Mouse (Mus musculus) hindbrain, embryonic 14.5 days (tissue): ENCODE data around the gene Jak2. TPM values are rescaled to one million over a fixed set of nuclear protein-coding genes. Genes with fewer than 3 reads are reported as not detected.

Experiments used
- ATAC-seq: fragments of 200-750 bp; cut with Nextera tagmentation; 2 replicates; pipeline ENCODE4 v1.8.0; 2017; ENCODE audit warnings: moderate number of reproducible peaks, mild to moderate bottlenecking, moderate TSS enrichment, moderate library complexity; ENCODE audit not compliant: low FRiP score
- DNase-seq: peaks from one replicate; pipeline ENCODE4 v3.0.0-alpha.2; 2015; ENCODE audit warnings: low spot score
- H3K27ac ChIP-seq: fragments of 300-500 bp; sonication (generic); 2 replicates; pipeline ENCODE4 v1.5.1; 2014; ENCODE audit warnings: mild to moderate bottlenecking, moderate library complexity
- H3K27me3 ChIP-seq: fragments of 300-500 bp; sonication (generic); 2 replicates; pipeline ENCODE4 v1.6.1; 2014; ENCODE audit warnings: mild to moderate bottlenecking, low read length, mixed read lengths; ENCODE audit not compliant: control insufficient read depth, insufficient read depth
- H3K36me3 ChIP-seq: fragments of 300-500 bp; sonication (generic); replicated peaks from 2 replicates; pipeline ENCODE4 v1.6.1; 2014; ENCODE audit not compliant: control insufficient read depth, insufficient read depth
- H3K4me1 ChIP-seq: fragments of 300-500 bp; sonication (generic); replicated peaks from 2 replicates; pipeline ENCODE4 v1.6.1; 2014; ENCODE audit warnings: antibody characterized with exemption, low read length, mixed read lengths; ENCODE audit not compliant: control insufficient read depth, insufficient read depth
- H3K4me2 ChIP-seq: fragments of 300-500 bp; sonication (generic); replicated peaks from 2 replicates; pipeline ENCODE4 v1.6.1; 2014; ENCODE audit warnings: mild to moderate bottlenecking, moderate library complexity
- H3K4me3 ChIP-seq: fragments of 300-500 bp; sonication (generic); replicated peaks from 2 replicates; pipeline ENCODE4 v1.5.1; 2014; ENCODE audit warnings: mild to moderate bottlenecking, low read length
- H3K9ac ChIP-seq: fragments of 300-500 bp; sonication (generic); 2 replicates; pipeline ENCODE4 v1.6.1; 2014
- H3K9me3 ChIP-seq: fragments of 300-500 bp; sonication (generic); 2 replicates; pipeline ENCODE4 v1.6.1; 2016; ENCODE audit warnings: low read length; ENCODE audit not compliant: control insufficient read depth
- WGBS: fragments of 180-500 bp; shearing (Covaris S2); extraction: QIAGEN DNeasy Blood & Tissue Kit; methylation state at CpG from one replicate; pipeline ENCODE4 v1.1.7; 2014; 5-methylcytosine and 5-hydroxymethylcytosine counted together
- polyA plus RNA-seq: library from polyadenylated mRNA; unstranded; fragments of >200 nt; fragmentation: Nextera tagmentation; extraction: Ambion mirVana; gene quantifications from 2 replicates; pipeline ENCODE4 v1.2.1, GENCODE M21; 2014

The Jak2 gene
- polyA plus RNA-seq, 1 experiment from 2014 or later: 20.3 TPM

DNA sequence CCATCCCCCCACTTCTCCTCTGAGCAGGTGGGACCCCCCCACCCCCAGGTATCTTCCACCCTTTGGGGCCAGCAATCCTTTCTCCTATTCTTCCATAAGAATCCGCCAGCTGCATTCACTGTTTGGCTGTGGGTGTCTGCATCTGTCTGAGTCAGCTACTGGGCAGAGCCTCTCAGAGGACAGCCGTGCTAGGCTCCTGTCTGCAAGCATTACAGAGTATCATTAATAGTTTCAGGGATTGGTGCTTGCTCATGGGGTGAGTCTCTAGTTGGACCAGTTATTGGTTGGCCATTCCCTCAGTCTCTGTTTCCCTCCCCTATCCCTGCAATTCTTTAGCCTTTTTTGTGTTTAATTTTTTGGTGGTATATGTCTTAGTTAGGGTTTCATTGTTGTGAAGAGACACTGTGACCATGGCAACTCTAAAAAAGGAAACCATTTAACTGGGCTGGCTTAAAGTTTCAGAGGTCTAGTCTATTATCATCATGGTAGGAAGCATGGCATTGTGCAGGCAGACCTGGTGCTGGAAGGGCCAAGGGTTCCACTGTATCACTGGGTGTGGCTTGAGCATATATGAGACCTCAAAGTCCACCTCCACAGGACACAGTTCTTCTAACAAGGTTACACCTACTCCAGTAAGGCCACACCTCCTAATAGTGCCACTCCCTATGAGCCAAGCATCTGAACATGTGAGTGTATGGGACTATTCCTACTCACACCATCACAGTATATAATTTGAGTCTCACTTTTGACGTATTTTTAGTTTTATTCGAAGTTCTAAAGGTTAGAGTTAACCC, 15.6 kb downstream of the Jak2 start:
- Histone ChIP-seq H3K4me1 (peaks cover 13% of the 10 kb centered on the region), H3K27ac (no peak overlapping the region), H3K4me2 (no peak overlapping the region), H3K9me3 (no peaks in the 10 kb centered on the region), H3K4me3 (no peak overlapping the region), H3K9ac (no peak overlapping the region), H3K27me3 (no peaks in the 10 kb centered on the region), H3K36me3 (peaks cover 20% of the 10 kb centered on the region; the same call in 1 of the 2 replicates)
- ATAC-seq: no peak
- DNase-seq: no peak
- WGBS: 81% methylated on average over 4 of the region's 4 CpGs

DNA sequence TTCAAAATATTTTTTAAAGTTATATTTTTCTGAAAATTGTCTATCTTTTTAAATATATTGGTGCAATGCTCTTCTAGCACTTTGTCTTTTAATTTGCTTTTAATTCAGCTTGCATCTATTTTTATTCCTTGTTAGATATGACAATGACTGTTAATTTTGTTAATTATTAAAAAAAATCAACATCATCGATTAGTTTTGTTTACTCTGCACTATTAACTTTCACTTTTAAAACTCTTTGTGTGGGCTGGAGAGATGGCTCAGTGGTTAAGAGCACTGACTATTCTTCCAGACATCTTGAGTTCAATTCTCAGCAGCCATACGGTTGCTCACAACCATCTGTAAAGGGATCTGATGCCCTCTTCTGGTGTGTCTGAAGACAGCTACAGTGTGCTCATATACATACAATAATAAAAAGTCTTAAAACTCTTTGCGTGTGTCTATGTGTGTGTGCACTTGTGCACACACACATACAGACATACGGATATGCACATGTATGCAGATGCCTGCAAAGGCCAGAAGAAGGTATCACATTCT, 17.2 kb downstream of the Jak2 start:
- no peak overlapping the region for H3K4me2 ChIP-seq
- no peak for ATAC-seq
- H3K4me1 ChIP-seq: peaks cover 13% of the 10 kb centered on the region
- no peak overlapping the region for H3K4me3 ChIP-seq
- 91% methylated on average over 4 of the region's 4 CpGs for WGBS
- DNase-seq: no peak
- H3K9me3 ChIP-seq: no peaks in the 10 kb centered on the region
- H3K27ac ChIP-seq: no peak overlapping the region
- no peak overlapping the region for H3K9ac ChIP-seq
- H3K27me3 ChIP-seq: no peaks in the 10 kb centered on the region
- peaks cover 26% of the 10 kb centered on the region; the same call in 1 of the 2 replicates for H3K36me3 ChIP-seq

- no peak overlapping the region for H3K4me3 ChIP-seq
- H3K36me3 ChIP-seq: peaks cover 33% of the 10 kb centered on the region
- no peak overlapping the region for H3K4me2 ChIP-seq
- 52% methylated on average over 6 of the region's 6 CpGs for WGBS
- no peaks in the 10 kb centered on the region for H3K27me3 ChIP-seq
- H3K27ac ChIP-seq: no peak overlapping the region
- ATAC-seq (peak; percentile 37; the same call in 1 of the 2 replicates), DNase-seq (no peak)
- no peaks in the 10 kb centered on the region for H3K9me3 ChIP-seq
- H3K4me1 ChIP-seq: peaks cover 11% of the 10 kb centered on the region
- H3K9ac ChIP-seq: no peak overlapping the region
Measured at GRCm38 (mm10) chr19:29270226-29270625, 18.6 kb downstream of the Jak2 start.

- Histone ChIP-seq H3K4me3 (no peak overlapping the region), H3K36me3 (peaks cover 33% of the 10 kb centered on the region), H3K27me3 (no peaks in the 10 kb centered on the region), H3K4me1 (0 out of 2 replicates have a peak, but pooled peaks cover 5% of the 10 kb centered on the region), H3K9me3 (no peaks in the 10 kb centered on the region), H3K9ac (no peak overlapping the region), H3K27ac (no peak overlapping the region), H3K4me2 (no peak overlapping the region)
- WGBS: 83% methylated on average over 12 of the region's 12 CpGs
- ATAC-seq (no peak), DNase-seq (no peak)
Measured at GRCm38 (mm10) chr19:29271147-29271578, 19.5 kb downstream of the Jak2 start.

GRCm38 (mm10) chr19:29272011-29272809, 20.6 kb downstream of the Jak2 start:
- H3K36me3 ChIP-seq: peaks cover 44% of the 10 kb centered on the region
- no peak overlapping the region for H3K9ac ChIP-seq
- H3K27me3 ChIP-seq: no peaks in the 10 kb centered on the region
- no peak for DNase-seq
- ATAC-seq: no peak
- H3K9me3 ChIP-seq: no peaks in the 10 kb centered on the region
- 95% methylated on average over 3 of the region's 3 CpGs for WGBS
- no peak overlapping the region for H3K27ac ChIP-seq
- H3K4me2 ChIP-seq: no peak overlapping the region
- no peak overlapping the region for H3K4me3 ChIP-seq
- 0 out of 2 replicates have a peak, but pooled peaks cover 5% of the 10 kb centered on the region for H3K4me1 ChIP-seq

DNA sequence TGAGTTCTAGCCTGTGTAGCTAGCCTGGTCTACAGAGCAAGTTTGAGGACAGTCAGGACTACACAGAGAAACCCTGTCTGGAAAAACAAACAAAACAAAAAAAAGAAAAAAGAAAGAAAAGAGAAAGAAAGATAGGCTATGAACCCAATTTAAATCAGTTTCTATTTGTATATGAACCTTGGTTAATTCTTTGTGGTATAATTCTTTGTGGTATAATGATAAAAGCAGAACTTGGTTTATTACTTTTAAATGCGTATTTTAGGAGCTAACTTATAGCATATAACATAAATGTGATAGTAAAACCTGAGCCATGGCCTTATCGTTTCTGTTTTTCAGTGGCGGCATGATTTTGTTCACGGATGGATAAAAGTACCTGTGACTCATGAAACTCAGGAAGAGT, 24.8 kb downstream of the Jak2 start:
- no peak overlapping the region for H3K27ac ChIP-seq
- no peak overlapping the region for H3K9ac ChIP-seq
- no peaks in the 10 kb centered on the region for H3K27me3 ChIP-seq
- H3K36me3 ChIP-seq: peaks cover 70% of the 10 kb centered on the region
- ATAC-seq: no peak
- no peaks in the 10 kb centered on the region for H3K9me3 ChIP-seq
- WGBS: over 99% methylated on average over 4 of the region's 4 CpGs
- no peak overlapping the region for H3K4me2 ChIP-seq
- DNase-seq: no peak
- H3K4me1 ChIP-seq: no peaks in the 10 kb centered on the region
- H3K4me3 ChIP-seq: no peak overlapping the region

DNA sequence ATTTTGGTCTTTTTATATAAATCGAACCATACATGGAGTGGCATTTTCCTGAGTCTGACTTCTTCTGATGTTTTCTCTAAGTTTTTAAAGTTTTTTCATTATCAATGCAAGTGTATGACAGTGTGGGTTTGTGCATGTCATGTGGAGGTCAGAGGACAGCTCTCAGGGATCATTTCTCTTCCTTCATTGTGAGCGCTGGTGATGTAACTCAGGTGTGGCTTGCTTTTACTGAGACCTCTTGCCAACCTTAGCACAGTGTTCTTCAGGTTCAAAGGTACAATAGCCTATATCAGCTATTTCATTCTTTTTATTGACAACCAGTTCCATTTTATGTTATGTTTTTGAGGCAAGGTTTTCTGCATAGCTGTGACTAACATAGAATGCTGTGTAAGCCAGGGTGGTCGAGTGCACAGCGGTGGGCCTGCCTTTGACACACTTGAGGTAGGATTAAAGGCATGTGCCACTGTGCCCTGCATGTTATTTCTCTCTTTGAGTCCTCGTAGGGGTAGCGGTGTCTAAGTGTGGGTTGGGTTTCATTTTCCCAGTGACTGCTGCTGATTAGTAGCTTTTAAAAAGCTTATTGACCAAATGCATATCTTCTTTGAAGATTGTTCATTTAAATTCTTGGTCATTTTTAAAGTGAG, 27.4 kb downstream of the Jak2 start:
- Histone ChIP-seq H3K36me3 (peaks cover 67% of the 10 kb centered on the region), H3K27me3 (no peaks in the 10 kb centered on the region), H3K27ac (no peak overlapping the region), H3K4me1 (no peaks in the 10 kb centered on the region), H3K9me3 (no peaks in the 10 kb centered on the region), H3K4me3 (no peak overlapping the region), H3K9ac (no peak overlapping the region), H3K4me2 (no peak overlapping the region)
- DNase-seq: no peak
- no peak for ATAC-seq
- 87% methylated on average over 6 of the region's 6 CpGs for WGBS

- H3K27me3 ChIP-seq: no peaks in the 10 kb centered on the region
- H3K4me1 ChIP-seq: no peaks in the 10 kb centered on the region; the same call in 1 of the 2 replicates
- no peak overlapping the region for H3K4me2 ChIP-seq
- no peaks in the 10 kb centered on the region for H3K9me3 ChIP-seq
- DNase-seq (no peak), ATAC-seq (no peak)
- H3K9ac ChIP-seq: no peak overlapping the region
- WGBS: 12% methylated on average over 7 of the region's 7 CpGs
- no peak overlapping the region for H3K27ac ChIP-seq
- H3K36me3 ChIP-seq: peaks cover 59% of the 10 kb centered on the region
- no peak overlapping the region for H3K4me3 ChIP-seq
Measured at GRCm38 (mm10) chr19:29285451-29285869, 33.8 kb downstream of the Jak2 start.

GRCm38 (mm10) chr19:29287863-29288262, 36.2 kb downstream of the Jak2 start:
- 73% methylated on average over 8 of the region's 8 CpGs for WGBS
- Histone ChIP-seq H3K36me3 (peaks cover 64% of the 10 kb centered on the region), H3K4me1 (no peaks in the 10 kb centered on the region; the same call in 1 of the 2 replicates), H3K4me3 (no peak overlapping the region), H3K9ac (no peak overlapping the region), H3K4me2 (no peak overlapping the region), H3K27ac (no peak overlapping the region), H3K27me3 (no peaks in the 10 kb centered on the region), H3K9me3 (no peaks in the 10 kb centered on the region)
- ATAC-seq (no peak), DNase-seq (no peak)
